Mouse (Mus musculus) neural tube, embryonic 15.5 days (tissue): ENCODE results near the gene Armh3. TPM values are rescaled to one million over a fixed set of nuclear protein-coding genes. Genes with fewer than 3 reads are reported as not detected.

Experiments used
- ATAC-seq: fragments of 200-750 bp; cut with Nextera tagmentation; 2 replicates; pipeline ENCODE4 v1.8.0; 2017; ENCODE audit warnings: mild to moderate bottlenecking, moderate TSS enrichment, moderate library complexity; ENCODE audit not compliant: low FRiP score
- H3K27ac ChIP-seq: fragments of 300-500 bp; sonication (generic); replicated peaks from 2 replicates; pipeline ENCODE4 v1.5.1; 2015; ENCODE audit warnings: mild to moderate bottlenecking, inconsistent platforms
- H3K27me3 ChIP-seq: fragments of 300-500 bp; sonication (generic); replicated peaks from 2 replicates; pipeline ENCODE4 v1.6.1; 2015; ENCODE audit warnings: inconsistent platforms
- H3K36me3 ChIP-seq: fragments of 300-500 bp; sonication (generic); 2 replicates; pipeline ENCODE4 v1.6.1; 2015; ENCODE audit warnings: inconsistent platforms
- H3K4me1 ChIP-seq: fragments of 300-500 bp; sonication (generic); 2 replicates; pipeline ENCODE4 v1.6.1; 2015; ENCODE audit warnings: inconsistent platforms
- H3K4me2 ChIP-seq: fragments of 300-500 bp; sonication (generic); 2 replicates; pipeline ENCODE4 v1.6.1; 2015; ENCODE audit warnings: inconsistent platforms, mild to moderate bottlenecking, moderate library complexity
- H3K4me3 ChIP-seq: fragments of 300-500 bp; sonication (generic); replicated peaks from 2 replicates; pipeline ENCODE4 v1.5.1; 2015; ENCODE audit warnings: mild to moderate bottlenecking, inconsistent platforms
- H3K9ac ChIP-seq: fragments of 300-500 bp; sonication (generic); replicated peaks from 2 replicates; pipeline ENCODE4 v1.6.1; 2015; ENCODE audit warnings: mild to moderate bottlenecking, inconsistent platforms
- H3K9me3 ChIP-seq: fragments of 300-500 bp; sonication (generic); replicated peaks from 2 replicates; pipeline ENCODE4 v1.6.1; 2016; ENCODE audit warnings: inconsistent platforms
- WGBS: fragments of 180-500 bp; shearing (Covaris S2); methylation state at CpG from one replicate; pipeline ENCODE4 v1.1.7; 2015; ENCODE audit warnings: mixed read lengths; 5-methylcytosine and 5-hydroxymethylcytosine counted together
- polyA plus RNA-seq: library from polyadenylated mRNA; unstranded; fragments of >200 nt; fragmentation: Nextera tagmentation; extraction: Ambion mirVana; gene quantifications from 2 replicates; pipeline ENCODE4 v1.2.1, GENCODE M21; 2015

Gene Armh3
- polyA plus RNA-seq, 1 experiment from 2014 or later, result 20.5 TPM

DNA sequence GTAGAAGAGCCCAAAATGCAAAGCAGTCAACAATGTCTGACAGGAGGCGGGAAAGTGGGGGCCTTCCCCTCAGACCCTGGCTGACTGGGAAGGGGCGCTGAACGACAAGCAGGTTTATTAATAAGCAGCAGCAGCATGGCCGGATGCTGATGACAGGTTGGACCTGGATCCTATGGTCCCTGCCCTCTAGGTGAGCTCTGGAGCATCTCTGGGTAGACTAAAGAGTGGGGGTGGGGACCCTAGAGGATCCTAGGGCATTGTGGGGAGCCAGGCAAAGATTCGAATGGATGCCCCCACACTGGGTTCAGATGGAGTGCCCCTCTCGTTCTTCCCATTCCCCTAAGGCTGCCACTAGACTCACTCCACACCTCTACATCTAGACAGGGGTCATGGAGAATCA lies 205.9 kb downstream of the Armh3 start:
- ATAC-seq, result no peak
- no peak overlapping the region for H3K27ac ChIP-seq
- H3K27me3 ChIP-seq, result no peaks in the 10 kb centered on the region
- 89% methylated on average over 6 of the region's 6 CpGs for WGBS
- no peaks in the 10 kb centered on the region for H3K9me3 ChIP-seq
- peaks cover 6% of the 10 kb centered on the region; the same call in 1 of the 2 replicates for H3K4me1 ChIP-seq
- H3K4me2 ChIP-seq, result no peak overlapping the region
- no peak overlapping the region for H3K9ac ChIP-seq
- no peak overlapping the region for H3K4me3 ChIP-seq
- no peaks in the 10 kb centered on the region for H3K36me3 ChIP-seq

DNA sequence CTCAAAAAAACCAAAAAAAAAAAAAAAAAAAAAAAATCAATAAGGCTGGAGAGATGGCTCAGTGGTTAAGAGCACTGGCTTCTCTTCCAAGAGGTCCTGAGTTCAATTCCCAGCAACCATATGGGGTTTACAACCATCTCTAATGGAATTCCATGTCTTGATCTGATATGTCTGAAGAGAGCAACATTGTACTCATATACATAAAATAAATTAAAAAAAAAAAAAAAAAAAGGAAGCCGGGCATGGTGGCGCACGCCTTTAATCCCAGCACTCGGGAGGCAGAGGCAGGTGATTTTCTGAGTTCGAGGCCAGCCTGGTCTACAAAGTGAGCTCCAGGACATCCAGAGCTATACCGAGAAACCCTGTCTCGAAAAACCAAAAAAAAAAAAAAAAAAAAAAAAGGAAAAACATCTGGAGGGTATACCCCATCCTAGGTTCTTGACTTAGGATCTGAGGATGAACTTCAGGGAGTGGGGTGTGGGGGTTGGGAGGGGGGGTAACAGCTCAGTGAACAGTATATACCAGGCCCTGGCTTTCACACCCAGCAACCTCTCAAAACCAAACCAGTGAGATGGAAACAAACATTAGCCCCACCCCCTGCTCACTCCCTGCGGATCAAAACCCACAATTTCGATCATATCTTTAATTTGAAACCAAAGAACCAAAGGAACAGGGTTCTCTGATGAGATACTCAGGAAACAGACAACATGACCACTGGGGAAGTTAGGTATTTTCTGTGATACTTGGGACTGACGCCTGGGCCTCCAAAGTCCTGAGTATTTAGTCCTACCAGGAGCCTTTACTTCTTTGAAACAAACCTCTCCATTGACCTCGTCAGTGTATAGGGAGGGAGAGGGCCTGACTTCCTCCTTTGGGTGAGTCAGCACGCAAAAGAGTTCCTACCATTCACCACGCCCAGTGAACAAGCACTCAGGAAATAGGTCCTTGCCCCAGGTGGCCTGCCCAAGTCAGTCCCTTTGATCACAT lies 208.1 kb downstream of the Armh3 start:
- Histone ChIP-seq H3K4me3 (no peak overlapping the region), H3K36me3 (no peaks in the 10 kb centered on the region), H3K27me3 (no peaks in the 10 kb centered on the region), H3K9me3 (no peaks in the 10 kb centered on the region), H3K4me1 (peaks cover 3% of the 10 kb centered on the region; the same call in 1 of the 2 replicates), H3K27ac (no peak overlapping the region), H3K4me2 (no peak overlapping the region), H3K9ac (no peak overlapping the region)
- 82% methylated on average over 12 of the region's 13 CpGs for WGBS
- ATAC-seq, result no peak

DNA sequence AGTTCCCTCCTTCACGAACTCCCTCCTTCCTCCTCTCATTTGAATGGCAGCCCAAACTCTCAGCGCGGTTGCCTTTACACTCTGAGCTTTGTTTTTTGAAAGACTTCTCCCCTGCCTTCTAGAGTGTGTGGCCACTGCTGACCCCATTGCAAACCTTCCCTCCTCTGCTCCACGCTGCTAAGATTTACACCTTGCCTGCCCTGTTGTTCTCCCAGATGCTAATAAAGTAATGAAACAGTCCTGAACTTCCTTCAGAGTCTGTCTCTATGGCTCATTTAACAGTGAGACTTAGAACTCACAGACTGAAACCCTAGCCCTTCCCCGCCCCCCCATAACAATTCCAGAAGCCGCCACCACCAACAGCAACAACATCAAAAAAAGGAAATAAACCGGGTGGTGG lies 208.9 kb downstream of the Armh3 start:
- H3K9ac ChIP-seq, result no peak overlapping the region
- H3K4me1 ChIP-seq, result peaks cover 3% of the 10 kb centered on the region; the same call in 1 of the 2 replicates
- H3K36me3 ChIP-seq, result no peaks in the 10 kb centered on the region
- no peak for ATAC-seq
- H3K4me3 ChIP-seq, result no peak overlapping the region
- H3K27me3 ChIP-seq, result no peaks in the 10 kb centered on the region
- 41% methylated on average over 7 of the region's 7 CpGs for WGBS
- no peak overlapping the region for H3K4me2 ChIP-seq
- H3K27ac ChIP-seq, result no peak overlapping the region
- H3K9me3 ChIP-seq, result no peaks in the 10 kb centered on the region

DNA sequence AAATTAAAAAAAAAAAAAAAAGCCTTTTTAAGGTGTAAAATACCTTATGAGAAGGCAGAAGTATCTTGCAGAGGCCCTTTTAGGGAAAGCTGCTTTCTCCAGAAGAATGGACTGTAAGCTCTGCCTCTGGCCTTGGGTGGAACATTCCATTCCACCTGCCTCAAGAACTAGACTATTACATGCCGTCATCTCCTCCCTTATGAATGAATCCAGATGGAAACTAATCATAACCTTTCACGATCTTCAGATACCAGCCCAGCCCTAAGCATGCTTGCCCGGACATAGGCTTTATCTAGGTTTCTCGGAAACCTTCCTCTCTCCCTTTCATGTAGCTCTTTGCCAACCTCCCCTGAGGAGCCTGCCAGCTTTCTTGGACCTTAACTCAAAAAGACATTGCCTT lies 210.0 kb downstream of the Armh3 start:
- Histone ChIP-seq H3K9me3 (no peaks in the 10 kb centered on the region), H3K9ac (no peak overlapping the region), H3K27me3 (no peaks in the 10 kb centered on the region), H3K27ac (no peak overlapping the region), H3K4me3 (no peak overlapping the region), H3K4me1 (peaks cover 8% of the 10 kb centered on the region), H3K36me3 (no peaks in the 10 kb centered on the region), H3K4me2 (no peak overlapping the region)
- ATAC-seq, result no peak
- 86% methylated on average over 4 of the region's 4 CpGs for WGBS

DNA sequence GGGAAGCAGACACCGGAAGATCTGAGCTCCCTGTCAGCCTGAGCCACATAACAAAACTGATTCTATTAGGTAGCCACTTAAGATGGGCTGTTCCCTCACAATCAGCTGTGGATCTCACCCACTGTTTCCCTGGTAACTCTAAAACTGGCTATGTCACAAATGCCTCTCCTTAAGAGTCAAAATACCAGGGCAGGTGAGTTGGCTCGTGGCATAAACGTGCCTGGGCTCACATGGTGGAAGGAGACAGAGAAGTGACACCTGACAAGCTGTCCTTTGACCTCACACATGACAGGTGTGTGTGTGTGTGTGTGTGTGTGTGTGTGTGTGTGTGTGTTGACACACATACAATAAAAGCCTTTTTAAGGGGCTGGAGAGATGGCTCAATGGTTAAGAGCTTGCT lies 210.8 kb downstream of the Armh3 start:
- H3K4me3 ChIP-seq, result no peak overlapping the region
- peaks cover 6% of the 10 kb centered on the region for H3K4me1 ChIP-seq
- H3K4me2 ChIP-seq, result no peak overlapping the region
- H3K27me3 ChIP-seq, result no peaks in the 10 kb centered on the region
- no peak overlapping the region for H3K27ac ChIP-seq
- no peaks in the 10 kb centered on the region for H3K9me3 ChIP-seq
- ATAC-seq, result no peak
- WGBS, result 76% methylated on average over 3 of the region's 3 CpGs
- no peak overlapping the region for H3K9ac ChIP-seq
- H3K36me3 ChIP-seq, result no peaks in the 10 kb centered on the region

DNA sequence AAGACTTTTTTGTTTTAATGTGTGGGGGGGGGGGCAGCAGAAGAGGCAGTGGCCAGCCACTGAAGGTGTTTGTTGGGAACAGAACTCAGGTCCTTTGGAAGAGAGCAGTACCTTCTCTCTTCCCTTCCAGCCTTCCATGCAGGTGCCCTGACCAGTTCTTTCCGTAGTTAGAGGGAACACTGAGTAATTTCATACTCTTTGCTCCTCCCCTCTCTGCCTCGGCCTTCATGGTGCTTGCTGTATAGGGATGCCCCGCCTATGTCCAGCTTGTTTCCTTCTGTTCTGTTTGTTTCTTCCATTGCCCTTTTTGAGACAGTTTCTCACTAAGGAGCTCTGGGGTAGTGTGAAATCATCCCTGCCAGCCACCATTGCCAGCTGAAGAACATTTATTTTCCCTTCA lies 212.8 kb downstream of the Armh3 start:
- H3K4me3 ChIP-seq, result no peak overlapping the region
- H3K4me2 ChIP-seq, result no peak overlapping the region
- H3K27ac ChIP-seq, result no peak overlapping the region
- H3K4me1 ChIP-seq, result peaks cover 25% of the 10 kb centered on the region
- 47% methylated on average over 3 of the region's 3 CpGs for WGBS
- H3K27me3 ChIP-seq, result no peaks in the 10 kb centered on the region
- ATAC-seq, result no peak
- no peaks in the 10 kb centered on the region for H3K9me3 ChIP-seq
- H3K36me3 ChIP-seq, result no peaks in the 10 kb centered on the region; the same call in 1 of the 2 replicates
- no peak overlapping the region for H3K9ac ChIP-seq

DNA sequence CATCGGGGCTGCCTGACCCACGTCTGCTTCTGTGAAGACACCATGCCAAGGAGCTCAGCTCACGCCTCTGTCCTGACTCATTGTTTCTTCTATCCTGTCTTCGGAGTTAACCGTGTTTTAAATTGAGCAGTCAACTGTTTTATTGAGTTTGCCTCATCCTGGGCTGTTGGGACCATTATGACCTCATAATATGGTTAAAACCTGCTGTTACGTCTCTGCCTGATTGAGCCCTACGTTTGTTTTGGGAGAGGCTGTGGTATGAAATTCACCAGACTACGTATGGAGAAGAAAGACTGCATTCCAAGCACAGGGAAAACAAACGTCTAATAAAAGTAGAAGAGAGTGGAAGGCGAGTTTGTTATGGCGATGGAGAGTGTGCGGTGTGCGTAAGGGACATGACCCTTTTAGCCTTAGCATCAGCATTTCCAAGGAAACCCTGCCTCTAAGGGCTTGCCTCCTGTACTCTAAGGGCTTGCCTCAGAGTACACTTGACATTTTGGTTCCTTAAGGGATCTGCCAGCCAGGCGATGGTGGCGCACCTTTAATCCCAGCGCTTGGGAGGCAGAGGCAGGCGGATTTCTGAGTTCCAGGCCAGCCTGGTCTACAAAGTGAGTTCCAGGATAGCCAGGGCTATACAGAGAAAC lies 214.2 kb downstream of the Armh3 start:
- Histone ChIP-seq H3K9ac (peak overlapping the region; percentile 29; the same call in 1 of the 2 replicates), H3K27ac (peak overlapping the region; percentile 99), H3K4me3 (peak overlapping the region; percentile 98), H3K9me3 (no peaks in the 10 kb centered on the region), H3K27me3 (no peaks in the 10 kb centered on the region), H3K4me1 (peaks cover 40% of the 10 kb centered on the region), H3K36me3 (peaks cover 2% of the 10 kb centered on the region; the same call in 1 of the 2 replicates), H3K4me2 (peak overlapping the region; percentile 62)
- 32% methylated on average over 17 of the region's 17 CpGs for WGBS
- ATAC-seq, result no peak

DNA sequence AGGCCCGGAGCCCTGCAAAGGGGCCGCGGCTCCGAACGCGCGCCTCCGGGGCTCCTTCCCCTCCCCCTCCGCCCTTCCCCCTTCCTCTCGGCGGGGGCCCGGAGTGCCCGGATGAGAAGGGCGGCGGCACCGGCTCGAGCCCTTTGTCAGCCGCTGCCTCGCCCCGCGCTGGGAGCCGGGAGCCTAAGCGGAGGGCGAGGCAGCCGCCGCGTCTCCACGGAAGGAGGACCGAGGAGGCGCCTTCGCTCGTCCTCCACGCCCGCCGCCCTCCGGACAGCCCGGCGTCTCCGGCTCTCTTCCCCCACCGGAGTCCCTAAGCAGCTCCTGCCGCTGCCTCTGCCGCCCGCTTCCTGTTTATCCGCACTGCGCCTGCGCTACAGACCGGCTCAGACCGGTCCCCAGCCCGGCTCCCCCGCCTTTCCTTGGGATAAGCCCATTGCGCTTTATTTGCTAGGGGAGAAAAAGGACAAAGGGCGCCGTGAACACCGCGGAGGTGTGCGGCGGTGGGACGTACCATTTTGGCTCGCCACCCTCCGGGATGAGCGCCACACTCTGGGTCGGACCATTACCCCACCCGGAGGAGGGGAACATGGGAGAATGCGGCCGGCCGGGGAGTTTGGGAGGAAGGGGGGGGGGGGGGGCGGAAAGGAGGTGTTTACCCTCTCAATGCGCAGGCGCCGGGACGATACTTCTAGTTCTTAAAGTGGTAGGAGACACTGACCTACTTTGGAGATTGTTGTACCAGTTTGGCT lies 214.9 kb downstream of the Armh3 start, which contains the start of gene Mgea5:
Gene Mgea5 (minus strand): TSS at position 657 of the 752 bp plus-strand sequence.
- Histone ChIP-seq H3K4me2 (peak within 1 kb of the TSS; percentile 67), H3K36me3 (peaks cover 8% of the 10 kb centered on the region; the same call in 1 of the 2 replicates), H3K4me1 (peaks cover 44% of the 10 kb centered on the region), H3K9me3 (no peaks in the 10 kb centered on the region), H3K27me3 (no peaks in the 10 kb centered on the region), H3K27ac (peak within 1 kb of the TSS; percentile 99), H3K4me3 (peak within 1 kb of the TSS; percentile 98), H3K9ac (peak within 1 kb of the TSS; percentile 98)
- WGBS, result under 1% methylated on average over 70 of the region's 71 CpGs
- ATAC-seq, result peak; percentile 97

DNA sequence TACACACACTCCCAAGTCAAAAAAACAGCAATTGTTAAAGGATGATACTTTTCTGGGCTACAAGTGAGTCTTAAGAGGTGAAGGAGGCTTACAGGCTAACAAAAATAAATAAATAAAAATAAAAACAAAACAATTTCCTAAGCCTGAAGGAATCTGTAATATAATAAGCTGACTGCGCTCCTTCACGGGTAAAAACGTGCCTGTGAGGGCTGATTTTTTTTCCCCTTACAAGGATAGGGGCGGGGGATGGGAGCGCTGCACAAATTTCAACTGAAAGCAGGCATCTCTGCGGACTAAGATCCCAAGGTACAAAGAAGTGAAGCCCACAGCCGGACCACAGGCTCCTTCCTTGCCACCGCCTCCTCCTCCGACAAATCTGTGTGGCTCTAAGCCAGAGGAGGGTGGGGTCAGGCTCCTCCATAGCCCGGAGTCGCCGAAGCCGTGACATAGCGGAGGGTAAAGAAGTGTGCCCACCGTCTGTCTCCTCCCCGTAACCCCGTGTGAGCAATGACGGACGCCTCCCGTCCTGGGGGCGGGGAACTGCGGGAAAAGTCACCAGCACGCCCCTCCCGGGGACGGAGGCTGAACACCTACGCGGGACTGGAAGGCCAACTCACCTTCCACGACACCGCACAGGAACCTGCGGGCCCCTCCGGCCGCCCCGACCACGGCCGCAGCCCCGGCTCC lies 215.8 kb downstream of the Armh3 start:
- Histone ChIP-seq H3K4me1 (peaks cover 44% of the 10 kb centered on the region), H3K27ac (peak overlapping the region; percentile 99), H3K27me3 (no peaks in the 10 kb centered on the region), H3K4me3 (peak overlapping the region; percentile 98), H3K9me3 (no peaks in the 10 kb centered on the region), H3K4me2 (peak overlapping the region; percentile 67), H3K9ac (peak overlapping the region; percentile 98), H3K36me3 (peaks cover 17% of the 10 kb centered on the region; the same call in 1 of the 2 replicates)
- under 1% methylated on average over 36 of the region's 36 CpGs for WGBS
- ATAC-seq, result peak; percentile 58

DNA sequence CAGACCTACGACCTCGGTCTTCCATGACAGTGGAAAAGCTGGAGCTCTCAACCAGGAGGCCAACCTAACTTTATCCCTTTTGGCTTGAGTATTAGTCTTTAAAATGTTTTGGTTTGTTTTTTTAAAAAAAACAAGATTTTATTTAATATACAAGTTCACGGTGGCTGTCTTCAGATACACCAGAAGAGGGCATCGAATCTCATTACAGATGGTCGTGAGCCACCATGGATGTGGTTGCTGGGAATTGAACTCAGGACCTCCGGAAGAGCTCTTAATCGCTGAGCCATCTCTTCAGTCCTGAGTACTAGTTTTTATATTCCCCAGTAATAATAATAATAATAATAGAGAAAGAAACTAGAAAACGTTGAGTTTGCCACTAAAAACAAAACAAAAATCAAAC lies 216.6 kb downstream of the Armh3 start:
- Histone ChIP-seq H3K9ac (no peak overlapping the region), H3K36me3 (peaks cover 24% of the 10 kb centered on the region), H3K27me3 (no peaks in the 10 kb centered on the region), H3K9me3 (no peaks in the 10 kb centered on the region), H3K27ac (no peak overlapping the region), H3K4me1 (peaks cover 44% of the 10 kb centered on the region), H3K4me3 (peak overlapping the region; percentile 98), H3K4me2 (peak overlapping the region; percentile 67)
- WGBS, result 61% methylated on average over 8 of the region's 8 CpGs
- no peak for ATAC-seq
